Mouse (Mus musculus) heart, embryonic 12.5 days (tissue): ENCODE data around the gene Ism2. TPM values are rescaled to one million over a fixed set of nuclear protein-coding genes. Genes with fewer than 3 reads are reported as not detected.

Source experiments
- ATAC-seq: fragments of 200-750 bp; cut with Nextera tagmentation; 2 replicates; pipeline ENCODE4 v1.8.0; 2017; ENCODE audit warnings: moderate TSS enrichment, moderate library complexity; ENCODE audit not compliant: insufficient number of reproducible peaks, low FRiP score
- H3K27ac ChIP-seq: fragments of 300-500 bp; sonication (generic); 2 replicates; pipeline ENCODE4 v1.5.1; 2016; ENCODE audit warnings: mild to moderate bottlenecking, moderate library complexity; ENCODE audit not compliant: poor library complexity, severe bottlenecking
- H3K27me3 ChIP-seq: fragments of 300-500 bp; sonication (generic); replicated peaks from 2 replicates; pipeline ENCODE4 v1.6.1; 2016; ENCODE audit warnings: mild to moderate bottlenecking, moderate library complexity
- H3K36me3 ChIP-seq: fragments of 300-500 bp; sonication (generic); 2 replicates; pipeline ENCODE4 v1.6.1; 2016; ENCODE audit warnings: mild to moderate bottlenecking, moderate library complexity
- H3K4me1 ChIP-seq: fragments of 300-500 bp; sonication (generic); replicated peaks from 2 replicates; pipeline ENCODE4 v1.6.1; 2016; ENCODE audit warnings: mild to moderate bottlenecking
- H3K4me2 ChIP-seq: fragments of 300-500 bp; sonication (generic); 2 replicates; pipeline ENCODE4 v1.6.1; 2016; ENCODE audit warnings: mild to moderate bottlenecking, moderate library complexity
- H3K4me3 ChIP-seq: fragments of 300-500 bp; sonication (generic); 2 replicates; pipeline ENCODE4 v1.5.1; 2016; ENCODE audit warnings: mild to moderate bottlenecking
- H3K9ac ChIP-seq: fragments of 300-500 bp; sonication (generic); 2 replicates; pipeline ENCODE4 v1.6.1; 2016; ENCODE audit warnings: mild to moderate bottlenecking, moderate library complexity
- H3K9me3 ChIP-seq: fragments of 300-500 bp; sonication (generic); replicated peaks from 2 replicates; pipeline ENCODE4 v1.6.1; 2016; ENCODE audit warnings: mild to moderate bottlenecking, moderate library complexity
- WGBS: fragments of 180-500 bp; shearing (Covaris S2); methylation state at CpG from one replicate; pipeline ENCODE4 v1.1.7; 2016; 5-methylcytosine and 5-hydroxymethylcytosine counted together
- polyA plus RNA-seq: library from polyadenylated mRNA; unstranded; fragments of >200 nt; fragmentation: Nextera tagmentation; extraction: Ambion mirVana; gene quantifications from 2 replicates; pipeline ENCODE4 v1.2.1, GENCODE M21; 2016

Ism2 gene
- polyA plus RNA-seq, 1 experiment from 2014 or later = 0.92 TPM

GRCm38 (mm10) chr12:87274853-87275831, 24.4 kb downstream of the Ism2 start:
- Histone ChIP-seq H3K4me2 (no peak overlapping the region), H3K9me3 (no peaks in the 10 kb centered on the region), H3K9ac (no peak overlapping the region), H3K27ac (no peak overlapping the region), H3K4me1 (peaks cover 31% of the 10 kb centered on the region), H3K27me3 (no peaks in the 10 kb centered on the region), H3K36me3 (peaks cover 61% of the 10 kb centered on the region), H3K4me3 (no peak overlapping the region)
- ATAC-seq = no peak
- 84% methylated on average over 9 of the region's 9 CpGs for WGBS

DNA sequence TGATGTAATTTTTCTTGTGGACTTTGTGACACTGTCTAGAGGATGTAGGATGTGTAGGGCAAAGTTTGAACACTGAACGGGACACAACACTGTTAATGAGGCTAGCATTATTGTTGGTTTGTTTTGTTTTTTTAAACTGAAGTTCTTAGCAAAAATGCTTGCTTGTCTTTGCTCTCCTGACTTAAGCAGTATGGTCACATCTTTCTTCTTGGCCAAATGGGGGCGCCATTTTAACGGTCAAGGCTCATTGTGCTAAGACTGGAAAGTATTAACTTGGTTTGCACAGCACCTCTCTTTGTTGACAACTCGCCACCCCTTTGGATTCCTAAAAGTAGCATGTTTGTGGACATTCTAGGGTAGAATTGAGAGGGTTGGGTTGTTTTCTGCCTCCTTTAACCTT, 31.8 kb downstream of the Ism2 start:
- Histone ChIP-seq H3K27ac (no peak overlapping the region), H3K4me2 (peak overlapping the region; percentile 90), H3K9ac (peak overlapping the region; percentile 59), H3K4me3 (peak overlapping the region; percentile 70), H3K4me1 (peaks cover 12% of the 10 kb centered on the region), H3K27me3 (no peaks in the 10 kb centered on the region), H3K9me3 (no peaks in the 10 kb centered on the region), H3K36me3 (peaks cover 54% of the 10 kb centered on the region)
- ATAC-seq = no peak
- 24% methylated on average over 4 of the region's 4 CpGs for WGBS

- H3K36me3 ChIP-seq = peaks cover 52% of the 10 kb centered on the region
These were observed 32.5 kb downstream of the Ism2 start for GRCm38 (mm10) chr12:87266827-87267603.

DNA sequence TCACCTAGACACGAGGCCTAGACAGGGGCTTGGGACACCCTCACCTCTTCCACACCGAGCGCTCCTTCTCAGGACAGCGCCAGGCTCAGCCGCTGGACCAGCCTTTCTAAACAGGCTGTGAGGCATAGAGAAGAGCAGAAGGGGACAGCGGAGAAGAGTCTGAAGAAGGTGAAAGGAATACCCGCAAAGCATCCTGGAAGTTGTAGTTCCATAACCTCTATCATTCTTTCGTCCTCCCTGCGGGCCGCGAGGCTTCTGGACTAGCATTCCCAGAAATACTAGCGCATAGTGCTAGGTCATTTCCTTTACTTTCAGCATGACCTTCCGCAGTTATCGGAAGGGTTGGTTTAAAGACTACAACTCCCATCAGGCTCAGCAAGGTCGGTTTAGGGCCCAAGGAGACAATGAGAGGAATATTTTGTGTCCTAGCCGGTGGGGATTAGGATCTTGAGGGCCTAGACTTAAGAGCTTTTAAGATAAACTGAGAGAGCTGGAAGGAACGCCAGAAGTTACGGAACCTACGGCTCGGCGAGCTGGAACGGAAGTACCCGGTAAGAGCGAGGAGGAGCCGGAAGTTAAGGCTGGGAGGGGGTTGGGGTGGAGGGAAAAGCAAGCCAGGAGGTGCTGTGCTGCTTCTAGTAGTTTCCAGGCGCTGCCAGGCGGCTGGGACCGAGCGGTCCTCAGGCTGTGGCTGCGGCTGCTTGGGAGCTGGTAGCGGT, 33.2 kb downstream of the Ism2 start, which contains the start of the genes Vipas39 and Ahsa1:
Gene Vipas39, minus strand, starts transcription at position 149 of the 719 bp plus-strand sequence.
Gene Ahsa1, plus strand, starts transcription at position 372 of the 719 bp plus-strand sequence.
- H3K27me3 ChIP-seq = no peaks in the 10 kb centered on the region
- no peaks in the 10 kb centered on the region for H3K9me3 ChIP-seq
- peaks cover 53% of the 10 kb centered on the region for H3K36me3 ChIP-seq
- under 1% methylated on average over 31 of the region's 31 CpGs for WGBS
- peak; percentile 97 for ATAC-seq
- peaks cover 12% of the 10 kb centered on the region for H3K4me1 ChIP-seq
- peak within 1 kb of the TSS; percentile 70 for H3K4me3 ChIP-seq
- peak within 1 kb of the TSS; percentile 90 for H3K27ac ChIP-seq
- H3K4me2 ChIP-seq = peak within 1 kb of the TSS; percentile 90
- peak within 1 kb of the TSS; percentile 80 for H3K9ac ChIP-seq

More at GRCm38 (mm10) chr12:87266827-87267603, 32.5 kb downstream of the Ism2 start:
- Histone ChIP-seq H3K9ac (peak overlapping the region; percentile 80), H3K4me3 (peak overlapping the region; percentile 70), H3K27me3 (no peaks in the 10 kb centered on the region), H3K4me1 (peaks cover 12% of the 10 kb centered on the region), H3K9me3 (no peaks in the 10 kb centered on the region), H3K27ac (peak overlapping the region; percentile 89), H3K4me2 (peak overlapping the region; percentile 90)
- peak; percentile 73 for ATAC-seq
- under 1% methylated on average over 31 of the region's 31 CpGs for WGBS

- H3K36me3 ChIP-seq = peaks cover 51% of the 10 kb centered on the region
- no peak for ATAC-seq
- peak overlapping the region; percentile 83 for H3K4me2 ChIP-seq
- WGBS = 18% methylated on average over 11 of the region's 11 CpGs
- no peaks in the 10 kb centered on the region for H3K27me3 ChIP-seq
- H3K27ac ChIP-seq = peak overlapping the region; percentile 90; the same call in 1 of the 2 replicates
- H3K9ac ChIP-seq = peak overlapping the region; percentile 80
- peak overlapping the region; percentile 70 for H3K4me3 ChIP-seq
- peaks cover 12% of the 10 kb centered on the region for H3K4me1 ChIP-seq
- H3K9me3 ChIP-seq = no peaks in the 10 kb centered on the region
These were observed 34.1 kb downstream of the Ism2 start for GRCm38 (mm10) chr12:87265444-87265843.

DNA sequence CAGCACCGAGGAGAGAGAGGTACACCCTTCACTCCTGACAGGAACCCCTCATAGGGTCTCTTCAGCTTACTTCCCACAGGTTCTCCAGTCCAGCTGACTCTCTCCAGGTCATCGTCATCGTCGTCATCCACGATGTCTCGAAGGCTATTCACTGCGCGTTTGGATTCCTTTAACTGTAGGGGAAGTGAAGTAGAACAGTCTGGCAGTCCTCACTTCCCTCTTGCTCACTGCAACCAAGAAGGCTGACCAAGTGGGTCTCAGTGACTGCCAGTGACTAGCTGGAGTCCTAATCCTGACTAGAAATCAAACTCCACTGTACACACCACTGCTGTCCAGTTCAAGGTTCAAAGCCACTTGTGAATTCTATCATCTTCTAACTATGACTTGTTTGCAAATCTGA, 38.9 kb downstream of the Ism2 start:
- no peak for ATAC-seq
- Histone ChIP-seq H3K27ac (no peak overlapping the region), H3K9ac (no peak overlapping the region), H3K36me3 (peaks cover 76% of the 10 kb centered on the region), H3K9me3 (no peaks in the 10 kb centered on the region), H3K4me2 (no peak overlapping the region), H3K27me3 (no peaks in the 10 kb centered on the region), H3K4me3 (no peak overlapping the region), H3K4me1 (0 out of 2 replicates have a peak, but pooled peaks cover 3% of the 10 kb centered on the region)
- WGBS = 92% methylated on average over 8 of the region's 8 CpGs

DNA sequence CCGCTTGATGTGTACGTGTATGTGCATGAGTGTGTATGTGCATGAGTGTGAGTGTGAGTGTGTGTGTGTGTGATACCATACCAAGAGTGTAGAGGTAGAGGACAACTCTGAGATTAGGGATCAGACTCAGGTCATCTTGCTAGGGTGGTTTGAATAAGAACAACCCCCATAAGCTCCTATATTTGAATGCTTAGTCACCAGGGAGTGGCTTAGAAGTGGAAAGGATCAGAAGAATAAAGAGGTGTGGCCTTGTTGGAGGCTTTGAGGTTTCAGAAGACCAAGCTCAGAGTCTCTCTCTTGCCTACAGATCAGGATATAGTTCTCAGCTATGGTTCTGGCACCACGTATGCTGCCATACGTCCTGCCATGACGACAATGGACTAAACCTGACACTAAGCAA, 42.9 kb downstream of the Ism2 start:
- 90% methylated on average over 5 of the region's 5 CpGs for WGBS
- Histone ChIP-seq H3K27me3 (no peaks in the 10 kb centered on the region), H3K4me3 (no peak overlapping the region), H3K9me3 (no peaks in the 10 kb centered on the region), H3K4me1 (no peaks in the 10 kb centered on the region), H3K27ac (no peak overlapping the region), H3K36me3 (peaks cover 88% of the 10 kb centered on the region), H3K4me2 (no peak overlapping the region), H3K9ac (no peak overlapping the region)
- ATAC-seq = no peak

- Histone ChIP-seq H3K9ac (no peak overlapping the region), H3K4me2 (no peak overlapping the region), H3K36me3 (peaks cover 93% of the 10 kb centered on the region), H3K9me3 (no peaks in the 10 kb centered on the region), H3K27me3 (no peaks in the 10 kb centered on the region), H3K4me3 (no peak overlapping the region), H3K27ac (no peak overlapping the region), H3K4me1 (no peaks in the 10 kb centered on the region)
- ATAC-seq = no peak
- 91% methylated on average over 6 of the region's 6 CpGs for WGBS
These were observed 45.6 kb downstream of the Ism2 start for GRCm38 (mm10) chr12:87253878-87254277.

- no peak for ATAC-seq
These were observed 49.3 kb downstream of the Ism2 start for GRCm38 (mm10) chr12:87250161-87250560.

GRCm38 (mm10) chr12:87238632-87239031, 60.9 kb downstream of the Ism2 start, which contains the start of gene Noxred1:
Noxred1 (minus strand) TSS chr12:87238732.
- Histone ChIP-seq H3K9ac (no peak within 1 kb of the TSS), H3K4me1 (peaks cover 16% of the 10 kb centered on the region), H3K4me3 (no peak within 1 kb of the TSS), H3K36me3 (peaks cover 49% of the 10 kb centered on the region), H3K4me2 (no peak within 1 kb of the TSS), H3K27me3 (no peaks in the 10 kb centered on the region), H3K27ac (peak within 1 kb of the TSS; percentile 56), H3K9me3 (no peaks in the 10 kb centered on the region)
- no peak for ATAC-seq
- WGBS = 57% methylated on average over 1 of the region's 1 CpGs

More at GRCm38 (mm10) chr12:87250161-87250560, 49.3 kb downstream of the Ism2 start:
- Histone ChIP-seq H3K9ac (no peak overlapping the region), H3K4me1 (no peaks in the 10 kb centered on the region), H3K27me3 (no peaks in the 10 kb centered on the region), H3K9me3 (no peaks in the 10 kb centered on the region), H3K36me3 (peaks cover 84% of the 10 kb centered on the region), H3K27ac (no peak overlapping the region), H3K4me3 (no peak overlapping the region), H3K4me2 (no peak overlapping the region)
- 87% methylated on average over 6 of the region's 6 CpGs for WGBS
